Mouse (Mus musculus): Measurements from ENCODE around the gene Spns3. TPM values are rescaled to one million over a fixed set of nuclear protein-coding genes. Genes with fewer than 3 reads are reported as not detected.

The Spns3 gene
- polyA plus RNA-seq, 1 experiment from 2014 or later: 0.04 TPM

GRCm38 (mm10) chr11:72487739-72488138 is 62.6 kb downstream of the Spns3 start:
- Histone ChIP-seq H3K4me3 (peak overlapping the region; percentile 78), H3K9me3 (no peaks in the 10 kb centered on the region), H3K9ac (peak overlapping the region; percentile 96), H3K27ac (replicated peaks) (peak overlapping the region; percentile 93; the same call in 1 of the 2 replicates), H3K4me2 (peak overlapping the region; percentile 70), H3K4me1 (replicated peaks) (peaks cover 52% of the 10 kb centered on the region), H3K36me3 (no peaks in the 10 kb centered on the region), H3K27me3 (peaks cover 23% of the 10 kb centered on the region; the same call in 1 of the 2 replicates)
- 90% methylated on average over 2 of the region's 2 CpGs for WGBS
- ATAC-seq (ENCODE audit: low read depth): no peak

GRCm38 (mm10) chr11:72487171-72487570 is 63.1 kb downstream of the Spns3 start:
- Histone ChIP-seq H3K27ac (replicated peaks) (0 out of 2 replicates have a peak overlapping the region, but pooled peaks have one; percentile 93), H3K4me1 (replicated peaks) (peaks cover 52% of the 10 kb centered on the region), H3K4me3 (peak overlapping the region; percentile 78), H3K4me2 (peak overlapping the region; percentile 70), H3K9ac (peak overlapping the region; percentile 96), H3K9me3 (no peaks in the 10 kb centered on the region), H3K36me3 (no peaks in the 10 kb centered on the region), H3K27me3 (peaks cover 23% of the 10 kb centered on the region; the same call in 1 of the 2 replicates)
- no peak for ATAC-seq (ENCODE audit: low read depth)
- WGBS: 61% methylated on average over 5 of the region's 5 CpGs

GRCm38 (mm10) chr11:72485960-72486359 is 64.3 kb downstream of the Spns3 start:
- peaks cover 23% of the 10 kb centered on the region; the same call in 1 of the 2 replicates for H3K27me3 ChIP-seq
- H3K27ac ChIP-seq (replicated peaks): no peak overlapping the region
- H3K9ac ChIP-seq: no peak overlapping the region
- ATAC-seq (ENCODE audit: low read depth): no peak
- no peaks in the 10 kb centered on the region for H3K36me3 ChIP-seq
- 74% methylated on average over 11 of the region's 11 CpGs for WGBS
- no peak overlapping the region for H3K4me2 ChIP-seq
- H3K4me1 ChIP-seq (replicated peaks): peaks cover 52% of the 10 kb centered on the region
- H3K9me3 ChIP-seq: no peaks in the 10 kb centered on the region
- no peak overlapping the region for H3K4me3 ChIP-seq

- H3K4me2 ChIP-seq: no peak overlapping the region
- H3K4me1 ChIP-seq (replicated peaks): peaks cover 49% of the 10 kb centered on the region
- WGBS: 47% methylated on average over 5 of the region's 5 CpGs
- H3K27ac ChIP-seq (replicated peaks): 0 out of 2 replicates have a peak overlapping the region, but pooled peaks have one; percentile 28
- no peak for ATAC-seq (ENCODE audit: low read depth)
- H3K9ac ChIP-seq: peak overlapping the region; percentile 45; the same call in 1 of the 2 replicates
- H3K27me3 ChIP-seq: peaks cover 23% of the 10 kb centered on the region; the same call in 1 of the 2 replicates
- H3K36me3 ChIP-seq: no peaks in the 10 kb centered on the region
- H3K9me3 ChIP-seq: no peaks in the 10 kb centered on the region
- H3K4me3 ChIP-seq: no peak overlapping the region
Observed at GRCm38 (mm10) chr11:72485157-72485556, 65.1 kb downstream of the Spns3 start.

- H3K4me2 ChIP-seq: no peak overlapping the region
- H3K27me3 ChIP-seq: peaks cover 23% of the 10 kb centered on the region; the same call in 1 of the 2 replicates
- no peak overlapping the region for H3K4me3 ChIP-seq
- ATAC-seq (ENCODE audit: low read depth): no peak
- no peaks in the 10 kb centered on the region for H3K9me3 ChIP-seq
- no peak overlapping the region for H3K27ac ChIP-seq (replicated peaks)
- H3K4me1 ChIP-seq (replicated peaks): peaks cover 45% of the 10 kb centered on the region
- H3K9ac ChIP-seq: no peak overlapping the region
- whole genome bisulfite sequencing: 70% methylated on average over 6 of the region's 6 CpGs
- no peaks in the 10 kb centered on the region for H3K36me3 ChIP-seq
Observed at GRCm38 (mm10) chr11:72484549-72484948, 65.8 kb downstream of the Spns3 start.

- Histone ChIP-seq H3K9ac (0 out of 2 replicates have a peak overlapping the region, but pooled peaks have one; percentile 17), H3K9me3 (no peaks in the 10 kb centered on the region), H3K4me1 (replicated peaks) (peaks cover 39% of the 10 kb centered on the region), H3K27me3 (0 out of 2 replicates have a peak, but pooled peaks cover 1% of the 10 kb centered on the region), H3K36me3 (no peaks in the 10 kb centered on the region), H3K27ac (replicated peaks) (no peak overlapping the region), H3K4me2 (no peak overlapping the region), H3K4me3 (no peak overlapping the region)
- 82% methylated on average over 4 of the region's 4 CpGs for WGBS
- ATAC-seq (ENCODE audit: low read depth): no peak
Observed at GRCm38 (mm10) chr11:72481952-72482351, 68.4 kb downstream of the Spns3 start.

- Histone ChIP-seq H3K9me3 (no peaks in the 10 kb centered on the region), H3K9ac (0 out of 2 replicates have a peak overlapping the region, but pooled peaks have one; percentile 17), H3K27ac (replicated peaks) (no peak overlapping the region), H3K4me1 (replicated peaks) (peaks cover 39% of the 10 kb centered on the region), H3K4me2 (no peak overlapping the region), H3K36me3 (no peaks in the 10 kb centered on the region), H3K27me3 (no peaks in the 10 kb centered on the region), H3K4me3 (no peak overlapping the region)
- WGBS: 78% methylated on average over 5 of the region's 5 CpGs
- no peak for ATAC-seq (ENCODE audit: low read depth)
Observed at GRCm38 (mm10) chr11:72481313-72481712, 69.0 kb downstream of the Spns3 start.

- Histone ChIP-seq H3K27ac (replicated peaks) (no peak overlapping the region), H3K9ac (no peak overlapping the region), H3K36me3 (no peaks in the 10 kb centered on the region), H3K4me1 (replicated peaks) (peaks cover 32% of the 10 kb centered on the region), H3K4me3 (no peak overlapping the region), H3K9me3 (no peaks in the 10 kb centered on the region), H3K4me2 (no peak overlapping the region), H3K27me3 (no peaks in the 10 kb centered on the region)
- WGBS: 75% methylated on average over 2 of the region's 2 CpGs
- ATAC-seq (ENCODE audit: low read depth): no peak
Observed at GRCm38 (mm10) chr11:72479499-72479898, 70.8 kb downstream of the Spns3 start.

GRCm38 (mm10) chr11:72478228-72478627 is 72.1 kb downstream of the Spns3 start:
- no peak overlapping the region for H3K4me2 ChIP-seq
- H3K9me3 ChIP-seq: no peaks in the 10 kb centered on the region
- peaks cover 30% of the 10 kb centered on the region for H3K4me1 ChIP-seq (replicated peaks)
- H3K36me3 ChIP-seq: peaks cover 13% of the 10 kb centered on the region; the same call in 1 of the 2 replicates
- no peak for ATAC-seq (ENCODE audit: low read depth)
- WGBS: 76% methylated on average over 6 of the region's 6 CpGs
- 0 out of 2 replicates have a peak overlapping the region, but pooled peaks have one; percentile 34 for H3K9ac ChIP-seq
- peak overlapping the region; percentile 54; the same call in 1 of the 2 replicates for H3K27ac ChIP-seq (replicated peaks)
- no peaks in the 10 kb centered on the region for H3K27me3 ChIP-seq
- H3K4me3 ChIP-seq: no peak overlapping the region

- peaks cover 30% of the 10 kb centered on the region for H3K4me1 ChIP-seq (replicated peaks)
- peaks cover 17% of the 10 kb centered on the region; the same call in 1 of the 2 replicates for H3K36me3 ChIP-seq
- H3K27ac ChIP-seq (replicated peaks): peak overlapping the region; percentile 54; the same call in 1 of the 2 replicates
- ATAC-seq (ENCODE audit: low read depth): no peak
- no peaks in the 10 kb centered on the region for H3K9me3 ChIP-seq
- no peak overlapping the region for H3K4me2 ChIP-seq
- WGBS: 90% methylated on average over 1 of the region's 1 CpGs
- H3K9ac ChIP-seq: peak overlapping the region; percentile 34; the same call in 1 of the 2 replicates
- no peak overlapping the region for H3K4me3 ChIP-seq
- H3K27me3 ChIP-seq: no peaks in the 10 kb centered on the region
Observed at GRCm38 (mm10) chr11:72477653-72478052, 72.7 kb downstream of the Spns3 start.

GRCm38 (mm10) chr11:72477182-72477581 is 73.1 kb downstream of the Spns3 start:
- peak overlapping the region; percentile 54 for H3K27ac ChIP-seq (replicated peaks)

GRCm38 (mm10) chr11:72476074-72476625 is 74.2 kb downstream of the Spns3 start:
- ATAC-seq (ENCODE audit: low read depth): no peak
- no peak overlapping the region for H3K4me3 ChIP-seq
- H3K9me3 ChIP-seq: no peaks in the 10 kb centered on the region
- H3K4me2 ChIP-seq: no peak overlapping the region
- no peak overlapping the region for H3K9ac ChIP-seq
- no peaks in the 10 kb centered on the region for H3K27me3 ChIP-seq
- peaks cover 30% of the 10 kb centered on the region for H3K4me1 ChIP-seq (replicated peaks)
- peak overlapping the region; percentile 28; the same call in 1 of the 2 replicates for H3K27ac ChIP-seq (replicated peaks)
- 63% methylated on average over 7 of the region's 7 CpGs for WGBS
- peaks cover 26% of the 10 kb centered on the region; the same call in 1 of the 2 replicates for H3K36me3 ChIP-seq

More at GRCm38 (mm10) chr11:72477182-72477581, 73.1 kb downstream of the Spns3 start:
- Histone ChIP-seq H3K27me3 (no peaks in the 10 kb centered on the region), H3K4me1 (replicated peaks) (peaks cover 30% of the 10 kb centered on the region), H3K36me3 (peaks cover 20% of the 10 kb centered on the region; the same call in 1 of the 2 replicates), H3K4me3 (no peak overlapping the region), H3K9me3 (no peaks in the 10 kb centered on the region), H3K9ac (peak overlapping the region; percentile 34; the same call in 1 of the 2 replicates), H3K4me2 (no peak overlapping the region)
- WGBS: 44% methylated on average over 5 of the region's 5 CpGs
- ATAC-seq (ENCODE audit: low read depth): no peak

Data from neural tube, embryonic 13.5 days (tissue).